Mouse (Mus musculus) embryo, embryonic 10 days (tissue): ENCODE results near the gene Ptprc.
A peak's percentile ranks its signal among the peaks of the same experiment; 100 is the strongest.

Experiments
- DNase-seq: peaks from one replicate; pipeline ENCODE4 v3.0.0-alpha.2; 2015; ENCODE audit warnings: low spot score

The Ptprc gene

DNA sequence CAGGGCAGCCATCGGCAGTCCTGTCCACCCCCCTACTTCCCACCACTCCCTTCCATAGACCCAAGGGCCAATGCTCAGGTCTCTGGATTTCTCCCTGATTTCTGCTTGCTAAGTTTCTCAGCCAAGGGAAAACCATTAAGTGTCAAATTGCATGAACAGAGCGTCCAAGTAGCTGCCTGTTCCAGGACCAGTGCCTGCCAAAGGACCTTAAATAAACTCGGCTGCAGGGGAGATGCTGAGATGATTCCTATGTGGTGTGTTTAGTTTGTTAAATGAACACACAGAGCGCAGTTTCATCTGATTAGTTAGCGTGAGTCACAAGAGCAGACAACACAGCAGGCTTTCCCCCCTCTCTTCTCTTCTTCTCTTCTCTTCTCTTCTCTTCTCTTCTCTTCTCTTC is 135.0 kb downstream of the Ptprc start:
- peak; percentile 10 for DNase-seq

DNA sequence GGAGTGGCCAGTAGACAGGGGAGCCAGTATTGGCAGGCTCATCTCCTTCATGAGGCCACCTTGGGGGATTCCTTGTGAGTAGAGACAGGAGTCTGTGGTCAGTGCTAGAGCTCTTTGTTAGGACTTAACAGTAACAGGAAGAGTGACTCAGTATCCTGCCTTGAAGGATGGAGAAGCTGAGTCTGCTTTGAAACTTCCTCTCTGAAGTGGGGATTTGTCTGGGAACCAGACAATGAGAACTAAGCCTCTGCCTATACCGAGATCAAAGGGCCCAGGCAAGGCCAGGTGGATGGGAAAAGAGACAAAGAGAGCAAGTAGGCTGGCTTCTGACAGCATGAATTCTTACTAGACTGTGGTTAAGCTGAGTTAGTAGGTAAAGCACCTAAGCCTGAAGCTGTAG is 136.3 kb downstream of the Ptprc start:
- DNase-seq: peak; percentile 27

DNA sequence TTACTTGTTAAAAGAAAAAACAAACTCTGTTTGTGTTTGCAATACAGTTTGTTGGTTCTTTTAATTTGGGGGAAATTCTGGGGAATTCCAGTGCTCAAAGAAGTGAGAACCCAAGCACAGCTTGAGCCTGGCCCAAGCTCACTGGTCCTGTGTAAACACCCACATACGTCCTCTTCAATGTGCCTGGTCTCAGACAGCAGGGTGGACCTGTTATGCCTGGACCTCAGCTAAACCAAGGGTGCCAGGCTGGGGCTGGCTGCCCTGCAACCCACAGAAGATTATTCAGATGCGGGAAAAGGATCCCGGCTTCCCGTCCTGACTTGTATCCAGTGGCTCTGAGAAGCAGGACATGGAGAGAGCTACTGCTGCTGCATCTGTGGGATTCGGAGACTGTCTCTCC is 138.0 kb downstream of the Ptprc start:
- no peak for DNase-seq

- peak; percentile 80 for DNase-seq
These were observed 145.9 kb downstream of the Ptprc start for GRCm38 (mm10) chr1:138029649-138030048.

GRCm38 (mm10) chr1:138025298-138025697 is 150.2 kb downstream of the Ptprc start:
- DNase-seq: no peak

GRCm38 (mm10) chr1:138023601-138024000 is 151.9 kb downstream of the Ptprc start:
- DNase-seq: no peak

DNA sequence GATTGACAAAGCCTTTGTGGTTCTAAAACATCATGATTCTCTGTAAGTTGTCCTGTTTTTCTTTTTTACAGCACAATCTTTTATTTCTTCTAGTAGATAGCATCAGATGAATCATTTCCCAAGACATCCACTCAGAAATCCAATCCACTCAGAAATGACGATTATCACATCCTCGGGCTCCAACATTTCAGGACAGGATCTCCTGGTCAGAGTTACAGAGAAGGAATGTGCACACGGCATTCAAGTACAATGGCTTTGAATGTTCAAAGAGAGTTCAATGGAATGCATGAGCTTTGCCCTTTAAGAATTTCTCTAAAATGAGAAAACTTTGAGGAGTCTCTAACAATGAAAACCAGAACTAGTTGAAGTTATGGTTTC is 152.6 kb downstream of the Ptprc start:
- DNase-seq: peak; percentile 33

DNA sequence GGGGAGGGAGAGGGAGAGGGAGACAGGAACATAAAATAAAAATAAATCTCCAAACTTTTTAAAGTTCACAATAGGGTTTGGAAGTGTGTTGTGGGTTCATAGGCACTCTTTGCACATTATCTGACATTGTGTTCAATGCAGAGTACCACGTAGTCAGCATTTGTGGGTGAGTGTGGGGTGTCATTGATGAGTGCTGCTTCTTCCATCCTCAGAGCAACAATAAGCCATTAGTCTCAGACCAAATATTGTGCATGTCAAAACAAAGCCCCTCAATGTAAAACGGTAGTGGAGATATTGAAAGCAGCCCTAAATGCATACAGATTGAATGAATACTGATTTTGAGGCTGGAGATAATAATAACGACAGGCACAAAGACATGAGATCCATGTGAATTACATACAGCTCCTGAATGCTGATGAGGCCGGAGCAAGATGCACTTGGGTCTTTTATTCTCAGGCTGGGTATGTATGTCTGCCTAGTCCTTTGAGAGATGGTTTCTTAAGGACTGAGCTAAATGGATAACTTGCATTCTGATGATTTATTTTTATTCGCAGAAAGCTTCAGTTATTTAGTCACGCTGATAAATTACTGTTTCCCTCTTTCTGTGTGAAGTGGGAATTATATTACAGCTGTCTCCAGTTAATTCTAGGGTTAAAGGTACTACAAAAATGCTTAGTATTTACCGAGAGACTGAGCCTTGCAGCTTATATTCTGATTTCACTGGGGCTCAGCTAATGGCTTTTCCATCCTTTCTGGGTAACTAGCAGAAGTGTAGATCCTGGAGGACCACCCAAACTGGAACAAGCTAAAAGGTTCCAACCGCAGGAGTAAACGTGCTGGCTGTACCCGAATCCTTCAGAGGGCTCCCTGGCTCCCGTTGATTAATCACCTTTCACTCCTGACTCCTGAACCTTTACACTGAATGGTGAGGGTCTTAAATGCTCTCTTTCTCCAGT is 153.3 kb downstream of the Ptprc start:
- peak; percentile 63 for DNase-seq
